Comparison of ENCODE assay signal across 8 mouse cellular contexts in genomic region chr4:129671491-129672082, GRCm38 (mm10). TPM values are rescaled to one million over a fixed set of nuclear protein-coding genes. Genes with fewer than 3 reads are reported as not detected.
A peak's percentile ranks its signal among the peaks of the same experiment; 100 is the strongest.
DNase-seq lines count a peak whose midpoint lies in the region; ATAC-seq and TF ChIP-seq lines count a peak whose summit lies in the region.

No protein-coding gene starts in this region.

- H3K4me3 ChIP-seq in ES-Bruce4 (ENCODE audit: low read depth, low read length): peak overlapping the region; percentile 96
- H3K4me3 ChIP-seq in heart, embryonic 11.5 days (ENCODE audit: low read depth, low read length): peak overlapping the region; percentile 84
- peak overlapping the region; percentile 93 for H3K4me3 ChIP-seq in liver, embryonic 16.5 days (ENCODE audit: low read depth, low read length)

- TF ChIP-seq EP300 in ES-Bruce4 (IDR thresholded peaks at IDR 0.05; ENCODE audit: insufficient read depth, low read depth, low read length): no peak

- H3K4me1 ChIP-seq in ES-Bruce4 (ENCODE audit: control insufficient read depth, insufficient read depth, low read length): no peaks in the 10 kb centered on the region
- H3K4me1 ChIP-seq in heart, embryonic 11.5 days (ENCODE audit: control insufficient read depth, insufficient read depth, low read length): peaks cover 16% of the 10 kb centered on the region
- H3K4me1 ChIP-seq in liver, embryonic 16.5 days (ENCODE audit: control insufficient read depth, low read depth, low read length): peaks cover 15% of the 10 kb centered on the region

- no peaks in the 10 kb centered on the region for H3K27me3 ChIP-seq in ES-Bruce4 (ENCODE audit: control insufficient read depth, insufficient read depth, low read length, poor library complexity, severe bottlenecking)
- H3K27me3 ChIP-seq in heart, embryonic 11.5 days (ENCODE audit: control insufficient read depth, insufficient read depth, low read length): no peaks in the 10 kb centered on the region
- no peaks in the 10 kb centered on the region for H3K27me3 ChIP-seq in liver, embryonic 16.5 days (ENCODE audit: control insufficient read depth, insufficient read depth, low read depth, low read length)

- H3K36me3 ChIP-seq in ES-Bruce4 (ENCODE audit: control insufficient read depth, insufficient read depth, low read length, poor library complexity, severe bottlenecking): peaks cover 3% of the 10 kb centered on the region
- H3K36me3 ChIP-seq in heart, embryonic 11.5 days (ENCODE audit: control insufficient read depth, insufficient read depth, low read length): peaks cover 10% of the 10 kb centered on the region
- H3K36me3 ChIP-seq in liver, embryonic 16.5 days (ENCODE audit: control insufficient read depth, insufficient read depth): no peaks in the 10 kb centered on the region

- no peak for TF ChIP-seq POLR2A in ES-Bruce4 (IDR thresholded peaks at IDR 0.05; ENCODE audit: insufficient read depth, low read length)

- H3K4me2 ChIP-seq in heart, embryonic 11.5 days: peak overlapping the region; percentile 84
- peak overlapping the region; percentile 94 for H3K4me2 ChIP-seq in liver, embryonic 16.5 days (ENCODE audit: low read depth, low read length)

- DNase-seq in adrenal gland, adult 18-20 months (ENCODE audit: low spot score in 2 of 2): peak; percentile 46 to 52
- peak; percentile 54 for DNase-seq in embryo, embryonic 9.5 days (ENCODE audit: extremely low spot score)
- DNase-seq in kidney, adult 9 months: peak; percentile 76
- DNase-seq in neural tube, embryonic 10.5 days (ENCODE audit: extremely low spot score, low spot score): peak; percentile 51
- peak; percentile 41 for DNase-seq in thymus, postnatal 36 days

- H3K27ac ChIP-seq in ES-Bruce4 (ENCODE audit: insufficient read depth, low read length): peak overlapping the region; percentile 15; the same call in 1 of the 2 replicates
- peak overlapping the region; percentile 96 for H3K27ac ChIP-seq in heart, embryonic 11.5 days (ENCODE audit: low read depth, low read length)
- peak overlapping the region; percentile 92 for H3K27ac ChIP-seq in liver, embryonic 16.5 days (ENCODE audit: low read length)

- TF ChIP-seq CTCF in ES-Bruce4 (IDR thresholded peaks at IDR 0.05; ENCODE audit: low read depth, low read length): peak; percentile 35

- H3K9me3 ChIP-seq in ES-Bruce4 (replicated peaks; ENCODE audit: control insufficient read depth, insufficient read depth, low read length, poor library complexity, severe bottlenecking): no peaks in the 10 kb centered on the region
- no peaks in the 10 kb centered on the region for H3K9me3 ChIP-seq in heart, embryonic 11.5 days (replicated peaks; ENCODE audit: control insufficient read depth, low read length)
- no peaks in the 10 kb centered on the region for H3K9me3 ChIP-seq in liver, embryonic 16.5 days (replicated peaks; ENCODE audit: control insufficient read depth, low read length)

- H3K9ac ChIP-seq in ES-Bruce4 (ENCODE audit: low read depth, poor library complexity, severe bottlenecking): peak overlapping the region; percentile 95
- H3K9ac ChIP-seq in heart, embryonic 11.5 days (ENCODE audit: low read depth, low read length): peak overlapping the region; percentile 99
- H3K9ac ChIP-seq in liver, embryonic 16.5 days (ENCODE audit: low read depth, low read length): peak overlapping the region; percentile 95

- WGBS in heart, embryonic 11.5 days (ENCODE audit: insufficient replicate concordance): 7% methylated on average over 12 of the region's 12 CpGs
- WGBS in liver, embryonic 16.5 days (ENCODE audit: insufficient replicate concordance): 5% methylated on average over 12 of the region's 12 CpGs

- ATAC-seq in heart, embryonic 11.5 days (replicated peaks; ENCODE audit: insufficient number of reproducible peaks, low FRiP score, low TSS enrichment): no peak; the same call in 1 of the 2 replicates
- ATAC-seq in liver, embryonic 16.5 days (ENCODE audit: low read depth): peak; percentile 70

RNA-seq across cellular contexts. Expression of gene Kpna6, which starts 1.0 kb away (rescaled TPM):
- polyA plus RNA-seq in ES-Bruce4 (2011; ENCODE audit: insufficient read depth, insufficient read length, low read depth, missing spikeins): 107 and 130 TPM in 2 replicates
- total RNA-seq in adrenal gland, adult 18-20 months (2021): 10 to 100 TPM; 92.4 to 96.3 TPM
- polyA plus RNA-seq in heart, embryonic 11.5 days (2014; fragmentation: Nextera tagmentation; extraction: Ambion mirVana): 13.3 and 14.6 TPM in 2 replicates
- polyA plus RNA-seq in liver, embryonic 16.5 days (2015; fragmentation: Nextera tagmentation; extraction: Ambion mirVana): 6.9 and 7.0 TPM in 2 replicates

RNA-seq across cellular contexts. Expression of gene Tmem39b, which starts 25.1 kb away (rescaled TPM):
- 14.8 and 16.1 TPM in 2 replicates for polyA plus RNA-seq in ES-Bruce4 (2011; ENCODE audit: insufficient read depth, insufficient read length, low read depth, missing spikeins)
- 10 to 100 TPM; 11.7 to 13.0 TPM for total RNA-seq in adrenal gland, adult 18-20 months (2021)
- 12.3 and 16.1 TPM in 2 replicates for polyA plus RNA-seq in heart, embryonic 11.5 days (2014; fragmentation: Nextera tagmentation; extraction: Ambion mirVana)
- 3.3 TPM in 2 replicates for polyA plus RNA-seq in liver, embryonic 16.5 days (2015; fragmentation: Nextera tagmentation; extraction: Ambion mirVana)

RNA-seq across cellular contexts. Expression of gene Txlna, which starts 30.7 kb away (rescaled TPM):
- polyA plus RNA-seq in ES-Bruce4 (2011; ENCODE audit: insufficient read depth, insufficient read length, low read depth, missing spikeins): 42.3 and 44.5 TPM in 2 replicates
- total RNA-seq in adrenal gland, adult 18-20 months (2021): 10 to 100 TPM; 63.5 to 69.2 TPM
- polyA plus RNA-seq in heart, embryonic 11.5 days (2014; fragmentation: Nextera tagmentation; extraction: Ambion mirVana): 58.3 and 60.2 TPM in 2 replicates
- polyA plus RNA-seq in liver, embryonic 16.5 days (2015; fragmentation: Nextera tagmentation; extraction: Ambion mirVana): 22.1 and 24.2 TPM in 2 replicates

RNA-seq across cellular contexts. Expression of gene Ccdc28b, which starts 47.8 kb away (rescaled TPM):
- 7.4 and 8.7 TPM in 2 replicates for polyA plus RNA-seq in ES-Bruce4 (2011; ENCODE audit: insufficient read depth, insufficient read length, low read depth, missing spikeins)
- total RNA-seq in adrenal gland, adult 18-20 months (2021): 10 to 100 TPM; 29.6 to 35.8 TPM
- 41.4 and 46.5 TPM in 2 replicates for polyA plus RNA-seq in heart, embryonic 11.5 days (2014; fragmentation: Nextera tagmentation; extraction: Ambion mirVana)
- polyA plus RNA-seq in liver, embryonic 16.5 days (2015; fragmentation: Nextera tagmentation; extraction: Ambion mirVana): 11.2 and 12.7 TPM in 2 replicates

RNA-seq across cellular contexts. Expression of gene Iqcc, which starts 52.7 kb away (rescaled TPM):
- polyA plus RNA-seq in ES-Bruce4 (2011; ENCODE audit: insufficient read depth, insufficient read length, low read depth, missing spikeins): 21.0 and 24.7 TPM in 2 replicates
- total RNA-seq in adrenal gland, adult 18-20 months (2021): 10 to 100 TPM; 27.0 to 28.6 TPM
- 23.3 and 24.5 TPM in 2 replicates for polyA plus RNA-seq in heart, embryonic 11.5 days (2014; fragmentation: Nextera tagmentation; extraction: Ambion mirVana)
- 7.5 and 8.0 TPM in 2 replicates for polyA plus RNA-seq in liver, embryonic 16.5 days (2015; fragmentation: Nextera tagmentation; extraction: Ambion mirVana)

Comparison
In these comparisons a context has a peak if more than half of its experiments do, and no peak if none do; other contexts are left out.
1. H3K27ac ChIP-seq: peak in every context shown above with its lines; median percentile 96 in heart, embryonic 11.5 days; 92 in liver, embryonic 16.5 days; 15 in ES-Bruce4.